Comparison of ENCODE assay signal across 9 mouse cellular contexts in genomic region chr19:34233944-34234343, GRCm38 (mm10). TPM values are rescaled to one million over a fixed set of nuclear protein-coding genes. Genes with fewer than 3 reads are reported as not detected.
DNase-seq lines count a peak whose midpoint lies in the region; ATAC-seq and TF ChIP-seq lines count a peak whose summit lies in the region.
"Had no signal": no experiment of that assay in that cellular context is flagged by ENCODE, and none has a peak within 500 bp of the region (broad histone marks: within the 10 kb centered on the region; RNA-seq: fewer than 3 reads in every experiment).

No protein-coding gene starts in this region.

- WGBS in heart, embryonic 12.5 days: 69% methylated on average over 14 of the region's 14 CpGs
- 71% methylated on average over 14 of the region's 14 CpGs for WGBS in stomach, postnatal 0 days
- WGBS in hindbrain, embryonic 16.5 days: 82% methylated on average over 14 of the region's 14 CpGs

- TF ChIP-seq CTCF in stomach, postnatal 0 days (IDR thresholded peaks at IDR 0.05; ENCODE audit: low read depth): no peak

- H3K36me3 ChIP-seq in heart, embryonic 12.5 days: peaks cover 6% of the 10 kb centered on the region; the same call in 1 of the 2 replicates
- 0 out of 2 replicates have a peak, but pooled peaks cover 1% of the 10 kb centered on the region for H3K36me3 ChIP-seq in stomach, postnatal 0 days (ENCODE audit: control insufficient read depth, insufficient read depth, low read length)
- H3K36me3 ChIP-seq in hindbrain, embryonic 16.5 days (ENCODE audit: control insufficient read depth, insufficient read depth, low read length): peaks cover 2% of the 10 kb centered on the region

- no peak overlapping the region for H3K4me2 ChIP-seq in heart, embryonic 12.5 days
- H3K4me2 ChIP-seq in stomach, postnatal 0 days (replicated peaks; ENCODE audit: low read depth): no peak overlapping the region
- no peak overlapping the region for H3K4me2 ChIP-seq in hindbrain, embryonic 16.5 days (ENCODE audit: low read length)

- peak; percentile 97 for DNase-seq in heart, adult 11 months
- peak; percentile 28 for DNase-seq in NIH3T3 (ENCODE audit: low read depth)
- DNase-seq in gastrocnemius, postnatal 4 days (ENCODE audit: low spot score in 2 of 2): peak; percentile 56 to 72
- DNase-seq in kidney, postnatal 4 days: peak; percentile 83 to 88
- no peak for DNase-seq in stomach, postnatal 0 days (ENCODE audit: low spot score)

- no peak overlapping the region for H3K9ac ChIP-seq in heart, embryonic 12.5 days
- no peak overlapping the region for H3K9ac ChIP-seq in stomach, postnatal 0 days (ENCODE audit: low read length)
- H3K9ac ChIP-seq in hindbrain, embryonic 16.5 days (ENCODE audit: low read depth, low read length): no peak overlapping the region
- H3K9ac ChIP-seq: liver, embryonic 14.5 days had no signal

- peaks cover 5% of the 10 kb centered on the region; the same call in 1 of the 2 replicates for H3K4me1 ChIP-seq in heart, embryonic 12.5 days (replicated peaks)
- H3K4me1 ChIP-seq in stomach, postnatal 0 days (replicated peaks; ENCODE audit: control insufficient read depth, insufficient read depth): no peaks in the 10 kb centered on the region
- no peaks in the 10 kb centered on the region for H3K4me1 ChIP-seq in hindbrain, embryonic 16.5 days (ENCODE audit: control insufficient read depth, insufficient read depth, low read depth, low read length)

- TF ChIP-seq EP300 in stomach, postnatal 0 days (optimal IDR thresholded peaks at IDR 0.05): no peak

- no peaks in the 10 kb centered on the region for H3K9me3 ChIP-seq in heart, embryonic 12.5 days (replicated peaks)
- H3K9me3 ChIP-seq in stomach, postnatal 0 days (ENCODE audit: control insufficient read depth, low read length): no peaks in the 10 kb centered on the region
- H3K9me3 ChIP-seq in hindbrain, embryonic 16.5 days (ENCODE audit: control insufficient read depth, low read length): no peaks in the 10 kb centered on the region

- H3K27ac ChIP-seq in heart, embryonic 12.5 days (ENCODE audit: poor library complexity, severe bottlenecking): no peak overlapping the region
- no peak overlapping the region for H3K27ac ChIP-seq in stomach, postnatal 0 days (replicated peaks)
- H3K27ac ChIP-seq in hindbrain, embryonic 16.5 days (ENCODE audit: low read depth, low read length): no peak overlapping the region
- H3K27ac ChIP-seq: liver, embryonic 14.5 days had no signal

- no peak overlapping the region for H3K4me3 ChIP-seq in heart, embryonic 12.5 days
- H3K4me3 ChIP-seq in stomach, postnatal 0 days (ENCODE audit: low read depth, low read length): no peak overlapping the region
- H3K4me3 ChIP-seq in hindbrain, embryonic 16.5 days (ENCODE audit: low read length): no peak overlapping the region

- ATAC-seq in heart, embryonic 12.5 days (ENCODE audit: insufficient number of reproducible peaks, low FRiP score): no peak
- ATAC-seq in megakaryocyte, adult 5-6 weeks (ENCODE audit: poor library complexity, severe bottlenecking): peak; percentile 77
- ATAC-seq in stomach, postnatal 0 days (ENCODE audit: low FRiP score, low TSS enrichment): no peak; the same call in 1 of the 2 replicates
- no peak for ATAC-seq in hindbrain, embryonic 16.5 days

- H3K27me3 ChIP-seq in heart, embryonic 12.5 days (replicated peaks): no peaks in the 10 kb centered on the region
- no peaks in the 10 kb centered on the region for H3K27me3 ChIP-seq in stomach, postnatal 0 days (ENCODE audit: control insufficient read depth, insufficient read depth, low read length)
- H3K27me3 ChIP-seq in hindbrain, embryonic 16.5 days (replicated peaks; ENCODE audit: control insufficient read depth, insufficient read depth, low read length): no peaks in the 10 kb centered on the region

RNA-seq across cellular contexts. Expression of gene Acta2, which starts 21.4 kb away (rescaled TPM):
- 1,019 and 1,096 TPM in 2 replicates for polyA plus RNA-seq in heart, embryonic 12.5 days (2016; fragmentation: Nextera tagmentation; extraction: Ambion mirVana)
- total RNA-seq in gastrocnemius, postnatal 4 days (2021): 100 to 1,000 TPM; 375 to 430 TPM
- 5.4 and 6.4 TPM in 2 replicates for total RNA-seq in megakaryocyte, adult 5-6 weeks (2015)
- 3.7 and 4.7 TPM in 2 replicates for total RNA-seq in megakaryocyte, adult 5-6 weeks (2017)
- polyA plus RNA-seq in stomach, postnatal 0 days (2015; fragmentation: Nextera tagmentation; extraction: Ambion mirVana): 3,095 and 3,545 TPM in 2 replicates
- polyA plus RNA-seq in hindbrain, embryonic 16.5 days (2015; fragmentation: Nextera tagmentation; extraction: Ambion mirVana): 17.6 and 29.5 TPM in 2 replicates

RNA-seq across cellular contexts. Expression of gene Stambpl1, which starts 41.9 kb away (rescaled TPM):
- polyA plus RNA-seq in heart, embryonic 12.5 days (2016; fragmentation: Nextera tagmentation; extraction: Ambion mirVana): 5.2 and 6.9 TPM in 2 replicates
- 1 to 10 TPM; 3.9 to 4.4 TPM for total RNA-seq in gastrocnemius, postnatal 4 days (2021)
- total RNA-seq in megakaryocyte, adult 5-6 weeks (2015): 29.4 and 32.4 TPM in 2 replicates
- 22.0 and 24.0 TPM in 2 replicates for total RNA-seq in megakaryocyte, adult 5-6 weeks (2017)
- polyA plus RNA-seq in stomach, postnatal 0 days (2015; fragmentation: Nextera tagmentation; extraction: Ambion mirVana): 13.0 and 13.1 TPM in 2 replicates
- 25.9 and 30.0 TPM in 2 replicates for polyA plus RNA-seq in hindbrain, embryonic 16.5 days (2015; fragmentation: Nextera tagmentation; extraction: Ambion mirVana)

RNA-seq across cellular contexts. Expression of gene Fas, which starts 56.5 kb away (rescaled TPM):
- polyA plus RNA-seq in heart, embryonic 12.5 days (2016; fragmentation: Nextera tagmentation; extraction: Ambion mirVana): 2.2 and 2.4 TPM in 2 replicates
- 1 to 10 TPM; 2.3 to 3.8 TPM for total RNA-seq in gastrocnemius, postnatal 4 days (2021)
- total RNA-seq in megakaryocyte, adult 5-6 weeks (2015): 20.5 and 37.5 TPM in 2 replicates
- total RNA-seq in megakaryocyte, adult 5-6 weeks (2017): 25.1 and 29.8 TPM in 2 replicates
- 8.3 and 9.0 TPM in 2 replicates for polyA plus RNA-seq in stomach, postnatal 0 days (2015; fragmentation: Nextera tagmentation; extraction: Ambion mirVana)
- 1.5 and 1.6 TPM in 2 replicates for polyA plus RNA-seq in hindbrain, embryonic 16.5 days (2015; fragmentation: Nextera tagmentation; extraction: Ambion mirVana)

Comparison
In these comparisons a context has a peak if more than half of its experiments do, and no peak if none do; other contexts are left out.
1. RNA of gene Acta2, which starts 21.4 kb away (polyA plus RNA-seq): 3,095 to 3,545 TPM in stomach, postnatal 0 days and 1,019 to 1,096 TPM in heart, embryonic 12.5 days; 17.6 to 29.5 TPM in hindbrain, embryonic 16.5 days; every median in the first group is over 10 times any median in the second.